Comparison of ENCODE assay signal across 9 mouse cellular contexts in genomic region chr14:5070611-5071490, GRCm38 (mm10). TPM values are rescaled to one million over a fixed set of nuclear protein-coding genes. Genes with fewer than 3 reads are reported as not detected.
A peak's percentile ranks its signal among the peaks of the same experiment; 100 is the strongest.
DNase-seq lines count a peak whose midpoint lies in the region; ATAC-seq and TF ChIP-seq lines count a peak whose summit lies in the region.
"Not testable (repeated sequence)": the region's sequence is repeated elsewhere in the genome, so short reads cannot be mapped to it uniquely, and the experiment has no call there.
"Had no signal": no experiment of that assay in that cellular context is flagged by ENCODE, and none has a peak within 500 bp of the region (broad histone marks: within the 10 kb centered on the region; RNA-seq: fewer than 3 reads in every experiment).

Gene Gm8281 (plus strand): TSS chr14:5071040.

- DNase-seq in embryonic facial prominence, embryonic 10.5 days (ENCODE audit: low spot score), result peak; percentile 70
- DNase-seq in gastrocnemius, postnatal 14 days, result peak; percentile 2
- peak; percentile 1 to 10 for DNase-seq in heart, postnatal 10 days
- DNase-seq in midbrain, embryonic 11.5 days (ENCODE audit: low spot score, missing footprints), result peak; percentile 89
- peak; percentile 4 for DNase-seq in retina, postnatal 7 days (ENCODE audit: low read depth, low spot score)

- ATAC-seq in intestine, postnatal 0 days; limb, embryonic 13.5 days (ENCODE audit: low FRiP score, low read depth); midbrain, embryonic 11.5 days (ENCODE audit: low FRiP score): not testable (repeated sequence)

- peak within 1 kb of the TSS; percentile 87 for H3K9ac ChIP-seq in ES-Bruce4 (ENCODE audit: low read depth, poor library complexity, severe bottlenecking)
- H3K9ac ChIP-seq in intestine, postnatal 0 days (ENCODE audit: low read depth, low read length), result not testable (repeated sequence)
- peak within 1 kb of the TSS; percentile 56 for H3K9ac ChIP-seq in limb, embryonic 13.5 days
- H3K9ac ChIP-seq in midbrain, embryonic 11.5 days (ENCODE audit: low read length), result peak within 1 kb of the TSS; percentile 52

- intact Hi-C loops in gastrocnemius, postnatal 14 days (cut with DNase I; ENCODE audit: low total_unique reads); heart, postnatal 10 days (cut with DNase I): not testable (repeated sequence)

- not testable (repeated sequence) for TF ChIP-seq EP300 in ES-Bruce4 (IDR thresholded peaks at IDR 0.05; ENCODE audit: insufficient read depth, low read depth, low read length)

- not testable (repeated sequence) for TF ChIP-seq CTCF in ES-Bruce4 (IDR thresholded peaks at IDR 0.05; ENCODE audit: low read depth, low read length); intestine, postnatal 0 days (IDR thresholded peaks at IDR 0.05; ENCODE audit: low read depth)

- not testable (repeated sequence) for H3K27me3 ChIP-seq in ES-Bruce4 (ENCODE audit: control insufficient read depth, insufficient read depth, low read length, poor library complexity, severe bottlenecking); embryonic facial prominence, embryonic 10.5 days (replicated peaks; ENCODE audit: low read depth, poor library complexity, severe bottlenecking); intestine, postnatal 0 days (replicated peaks; ENCODE audit: control insufficient read depth, insufficient read depth, low read length); limb, embryonic 13.5 days; midbrain, embryonic 11.5 days (ENCODE audit: control insufficient read depth, insufficient read depth, low read length)

- not testable (repeated sequence) for TF ChIP-seq POLR2A in ES-Bruce4 (IDR thresholded peaks at IDR 0.05; ENCODE audit: insufficient read depth, low read length)

- H3K27ac ChIP-seq in ES-Bruce4 (ENCODE audit: insufficient read depth, low read length); intestine, postnatal 0 days (ENCODE audit: low read depth, low read length); limb, embryonic 13.5 days; midbrain, embryonic 11.5 days (ENCODE audit: low read depth, low read length): not testable (repeated sequence)
- H3K27ac ChIP-seq in embryonic facial prominence, embryonic 10.5 days (replicated peaks), result peak within 1 kb of the TSS; percentile 85

- H3K4me3 ChIP-seq in ES-Bruce4 (ENCODE audit: low read depth, low read length), result peak within 1 kb of the TSS; percentile 71
- H3K4me3 ChIP-seq in embryonic facial prominence, embryonic 10.5 days, result peak within 1 kb of the TSS; percentile 60
- H3K4me3 ChIP-seq in intestine, postnatal 0 days (ENCODE audit: low read depth, low read length), result peak within 1 kb of the TSS; percentile 16; the same call in 1 of the 2 replicates
- peak within 1 kb of the TSS; percentile 45 for H3K4me3 ChIP-seq in limb, embryonic 13.5 days
- peak within 1 kb of the TSS; percentile 38 for H3K4me3 ChIP-seq in midbrain, embryonic 11.5 days (ENCODE audit: low read depth, low read length)

- not testable (repeated sequence) for H3K36me3 ChIP-seq in ES-Bruce4 (ENCODE audit: control insufficient read depth, insufficient read depth, low read length, poor library complexity, severe bottlenecking); embryonic facial prominence, embryonic 10.5 days (replicated peaks); intestine, postnatal 0 days (ENCODE audit: control insufficient read depth, insufficient read depth); limb, embryonic 13.5 days; midbrain, embryonic 11.5 days (ENCODE audit: control insufficient read depth, insufficient read depth, low read length)

- H3K9me3 ChIP-seq in ES-Bruce4 (replicated peaks; ENCODE audit: control insufficient read depth, insufficient read depth, low read length, poor library complexity, severe bottlenecking); embryonic facial prominence, embryonic 10.5 days; intestine, postnatal 0 days (ENCODE audit: control insufficient read depth); limb, embryonic 13.5 days; midbrain, embryonic 11.5 days (ENCODE audit: control insufficient read depth, low read length): not testable (repeated sequence)

- H3K4me2 ChIP-seq in intestine, postnatal 0 days (replicated peaks; ENCODE audit: low read depth), result peak within 1 kb of the TSS; percentile 61
- H3K4me2 ChIP-seq in limb, embryonic 13.5 days (replicated peaks), result peak within 1 kb of the TSS; percentile 71
- H3K4me2 ChIP-seq in midbrain, embryonic 11.5 days, result peak within 1 kb of the TSS; percentile 49

- 2% methylated on average over 40 of the region's 63 CpGs for WGBS in embryonic facial prominence, embryonic 10.5 days
- WGBS in intestine, postnatal 0 days, result 5% methylated on average over 21 of the region's 63 CpGs
- WGBS in limb, embryonic 13.5 days, result 2% methylated on average over 31 of the region's 63 CpGs
- WGBS in midbrain, embryonic 11.5 days, result 3% methylated on average over 22 of the region's 63 CpGs

- not testable (repeated sequence) for H3K4me1 ChIP-seq in ES-Bruce4 (ENCODE audit: control insufficient read depth, insufficient read depth, low read length); embryonic facial prominence, embryonic 10.5 days; intestine, postnatal 0 days (replicated peaks; ENCODE audit: control insufficient read depth, insufficient read depth, low read length); limb, embryonic 13.5 days; midbrain, embryonic 11.5 days (ENCODE audit: control insufficient read depth, insufficient read depth, low read length)

RNA-seq across cellular contexts. Expression of gene Gm8281, which starts in this region (rescaled TPM):
- 4.1 and 4.3 TPM in 2 replicates for polyA plus RNA-seq in ES-Bruce4 (2011; ENCODE audit: insufficient read depth, insufficient read length, low read depth, missing spikeins)
- polyA plus RNA-seq in embryonic facial prominence, embryonic 10.5 days (2016; fragmentation: Nextera tagmentation; extraction: Ambion mirVana), result 1.8 and 1.9 TPM in 2 replicates
- total RNA-seq in gastrocnemius, postnatal 14 days (2021), result under 1 TPM in 1 of 2 experiments, not detected in 1; 0.18 TPM
- total RNA-seq in heart, postnatal 10 days (2021), result under 1 TPM; 0.17 to 0.40 TPM
- polyA plus RNA-seq in intestine, postnatal 0 days (2015; fragmentation: Nextera tagmentation; extraction: Ambion mirVana), result 0.16 and 0.17 TPM in 2 replicates
- 0.56 and 1.0 TPM in 2 replicates for polyA plus RNA-seq in limb, embryonic 13.5 days (2015; fragmentation: Nextera tagmentation; extraction: Ambion mirVana)
- 2.3 and 2.5 TPM in 2 replicates for polyA plus RNA-seq in midbrain, embryonic 11.5 days (2014; fragmentation: Nextera tagmentation; extraction: Ambion mirVana)
- total RNA-seq: megakaryocyte-erythroid progenitor cell, adult 5-6 weeks had no signal

Comparison
In these comparisons a context has a peak if more than half of its experiments do, and no peak if none do; other contexts are left out.
1. Peak in DNase-seq in gastrocnemius, postnatal 14 days; RNA of the gene not detected or under 1 TPM.
2. Peak in DNase-seq in heart, postnatal 10 days; RNA of the gene not detected or under 1 TPM.
3. H3K4me3 ChIP-seq: peak in every context shown above with its lines; median percentile 71 in ES-Bruce4; 60 in embryonic facial prominence, embryonic 10.5 days; 45 in limb, embryonic 13.5 days; 38 in midbrain, embryonic 11.5 days; 16 in intestine, postnatal 0 days.
4. DNase-seq: peak in every context shown above with its lines; median percentile 89 in midbrain, embryonic 11.5 days; 70 in embryonic facial prominence, embryonic 10.5 days; 6 in heart, postnatal 10 days; 4 in retina, postnatal 7 days; 2 in gastrocnemius, postnatal 14 days.